Mouse (Mus musculus) gastrocnemius, postnatal 25 days (tissue): ENCODE data around the gene Usp11. TPM values are rescaled to one million over a fixed set of nuclear protein-coding genes. Genes with fewer than 3 reads are reported as not detected.
"Not testable (repeated sequence)": the region's sequence is repeated elsewhere in the genome, so short reads cannot be mapped to it uniquely, and the experiment has no call there.

Experiments
- DNase-seq: peaks from one replicate; pipeline ENCODE4 v3.0.0; 2022
- long read RNA-seq, 2 experiments: library from polyadenylated mRNA; stranded (forward); transcript quantifications; one replicate each; pipeline ENCODE4 v2.0.0; 2021
- total RNA-seq, 2 experiments: library from RNA; stranded (reverse); gene quantifications; 1 replicate in 1 of 2; 2 replicates in 1 of 2; pipeline ENCODE4 v1.2.3; 2021

The Usp11 gene
- total RNA-seq = 1 to 10 TPM; 1.1 to 1.5 TPM
- long read RNA-seq, experiment 1, partial matches to known transcripts = 1 of 2 reads
- long read RNA-seq, experiment 1, other reads (novel, unspliced or antisense) = 1 of 2 reads
- long read RNA-seq, experiment 2, partial matches to known transcripts = 1 of 4 reads
- long read RNA-seq, experiment 2, other reads (novel, unspliced or antisense) = 1 of 4 reads

DNA sequence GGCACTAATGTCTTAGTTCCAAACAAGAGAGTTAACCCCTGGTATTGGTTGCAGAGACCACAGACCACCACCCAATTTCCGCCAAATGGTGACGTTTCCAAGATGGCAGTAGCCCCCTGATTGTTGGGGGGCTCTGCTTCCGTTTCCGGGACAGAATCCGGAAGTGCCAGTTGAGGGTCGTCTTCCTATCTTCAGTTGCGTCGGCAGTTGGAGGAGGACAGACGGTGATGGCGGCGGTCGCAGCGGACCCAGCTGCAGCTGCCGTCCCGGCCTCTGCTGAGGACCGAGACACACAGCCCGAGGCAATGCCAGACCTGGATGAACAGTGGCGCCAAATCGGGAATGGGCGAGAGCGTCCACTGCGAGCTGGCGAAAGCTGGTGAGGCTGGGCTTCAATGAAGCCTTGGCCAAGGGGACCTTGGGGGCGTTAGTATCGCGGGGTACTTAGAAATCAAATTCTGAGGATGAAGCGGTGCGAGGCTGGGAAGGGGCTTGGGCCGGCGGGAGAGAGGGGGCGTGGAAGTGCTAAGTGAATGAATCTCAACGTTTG, at the start of gene Usp11:
TSS of gene Usp11 (plus strand) at position 166 of the 550 bp plus-strand sequence.
- peak; percentile 14 for DNase-seq

DNA sequence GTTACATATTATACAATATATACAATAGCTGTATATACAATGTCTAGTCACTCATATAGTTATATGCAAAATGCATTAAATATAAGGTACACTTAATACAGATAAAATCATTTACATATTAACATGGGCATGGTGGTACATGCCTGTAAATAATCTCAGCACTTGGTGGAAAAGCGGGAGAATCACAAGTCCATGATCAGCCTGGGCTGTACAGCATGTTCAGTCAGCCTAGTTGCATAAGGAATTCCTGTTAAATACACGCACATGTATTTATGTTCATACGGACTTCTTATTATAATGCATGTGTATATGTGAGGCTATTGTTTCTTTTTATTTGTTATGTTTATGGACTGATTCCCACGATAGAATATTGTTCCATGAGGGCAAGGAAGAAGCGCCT, 46.1 kb upstream of the Usp11 start:
- DNase-seq = no peak

GRCm38 (mm10) chrX:20658026-20658652, 45.6 kb upstream of the Usp11 start, which contains the start of gene Uba1:
Gene Uba1, plus strand, starts transcription at chrX:20658326.
- DNase-seq = peak; percentile 66

DNA sequence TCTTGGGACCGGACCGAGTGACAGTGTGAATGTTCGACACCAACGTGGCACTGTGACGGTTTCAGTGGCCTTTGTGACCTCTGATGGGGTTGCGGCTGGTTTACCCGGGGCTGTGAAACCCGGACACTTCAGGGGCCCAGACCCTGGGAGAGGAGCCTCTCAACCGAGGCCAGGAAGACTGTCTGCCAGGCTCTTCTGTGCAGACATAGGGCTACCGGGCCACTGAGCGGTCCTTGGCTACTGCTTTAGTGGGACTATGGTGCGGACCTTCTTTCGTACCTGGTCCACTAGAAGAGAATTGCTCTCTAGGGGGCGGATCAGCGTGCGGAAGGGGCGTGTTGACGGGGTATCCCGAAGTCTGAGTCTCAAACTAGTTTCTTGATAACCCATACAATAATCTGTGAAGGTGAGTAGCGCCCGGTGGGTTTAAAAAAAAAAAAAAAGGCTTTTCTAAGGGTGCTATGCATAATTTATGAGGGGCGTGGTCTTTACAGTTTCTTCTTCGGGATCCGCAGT, 44.8 kb upstream of the Usp11 start:
- no peak for DNase-seq

DNA sequence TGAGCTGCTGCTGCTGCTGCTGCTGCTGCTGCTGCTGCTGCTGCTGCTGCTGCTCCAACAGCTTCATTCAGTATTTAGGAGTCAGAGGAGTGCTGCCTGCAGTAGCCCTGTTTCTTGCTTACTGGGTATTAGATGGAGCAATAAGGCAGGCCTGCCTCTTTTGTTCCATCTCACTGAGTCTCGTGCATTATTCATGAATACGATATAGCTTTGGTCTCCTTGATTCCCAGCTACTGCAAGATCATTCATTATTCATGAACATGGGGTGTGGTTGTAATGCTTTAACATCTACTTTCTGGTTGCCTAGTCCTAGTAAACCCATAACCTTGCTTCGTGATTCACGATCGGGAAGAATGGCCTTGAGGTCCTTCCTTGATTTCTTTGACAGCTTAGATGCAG, 41.4 kb upstream of the Usp11 start:
- DNase-seq = no peak

GRCm38 (mm10) chrX:20662716-20663443, 40.8 kb upstream of the Usp11 start:
- DNase-seq = peak; percentile 78

- DNase-seq = no peak
Observed at GRCm38 (mm10) chrX:20663444-20663790, 40.3 kb upstream of the Usp11 start.

DNA sequence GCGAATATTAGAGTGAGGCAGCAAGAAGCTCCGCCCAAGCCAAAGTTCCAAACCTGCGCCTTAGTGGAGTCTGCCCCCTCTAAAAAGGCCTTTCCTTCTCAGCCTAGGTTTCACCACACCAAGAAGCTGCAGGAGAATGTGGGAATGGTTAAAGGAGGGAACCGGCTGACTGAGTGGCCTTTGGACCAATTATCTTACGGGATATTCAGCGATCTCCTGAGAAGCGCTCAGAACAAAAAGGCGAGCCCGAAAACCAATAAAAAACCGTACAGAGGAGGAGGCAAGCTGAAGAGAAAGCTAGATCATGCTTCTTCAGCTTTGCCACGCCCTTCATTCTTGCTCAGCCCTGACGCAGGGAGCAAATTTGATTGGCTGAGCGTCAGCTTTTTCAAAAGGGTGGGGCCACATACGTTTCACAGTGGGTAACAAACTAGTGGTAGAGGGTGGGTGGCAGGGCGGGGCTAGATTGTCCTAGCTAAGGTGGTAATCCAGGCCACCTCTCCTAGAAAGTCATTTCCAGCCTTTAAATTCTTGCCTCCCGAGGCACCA, 16.1 kb upstream of the Usp11 start, which contains the start of gene Cdk16:
TSS of gene Cdk16 (plus strand) at position 436 of the 549 bp plus-strand sequence.
- DNase-seq = peak; percentile 86

- peak; percentile 84 for DNase-seq
Observed at GRCm38 (mm10) chrX:20688068-20688547, 15.6 kb upstream of the Usp11 start.

- DNase-seq = peak; percentile 61
Observed at GRCm38 (mm10) chrX:20688615-20689014, 15.1 kb upstream of the Usp11 start.

DNA sequence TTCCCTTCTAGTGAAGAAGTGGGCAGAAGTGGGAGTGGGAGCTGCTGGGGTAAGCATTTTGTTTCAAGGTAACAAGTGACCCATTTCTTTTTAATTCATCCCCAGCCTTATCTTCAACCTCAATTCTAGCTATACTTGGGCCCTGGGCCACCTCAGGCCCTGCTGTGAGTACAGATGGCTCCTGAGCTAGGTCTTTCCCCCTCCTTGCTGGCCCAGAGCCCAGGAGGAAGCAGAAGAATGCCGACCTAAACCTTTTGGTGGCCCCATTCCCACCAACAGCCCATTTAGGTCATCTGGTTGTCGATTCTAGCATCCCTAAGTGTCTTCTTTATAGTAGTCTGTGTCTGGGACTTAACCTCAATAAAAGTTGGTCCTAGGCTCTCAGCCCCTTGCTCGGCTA, 12.1 kb upstream of the Usp11 start:
- DNase-seq = no peak

DNA sequence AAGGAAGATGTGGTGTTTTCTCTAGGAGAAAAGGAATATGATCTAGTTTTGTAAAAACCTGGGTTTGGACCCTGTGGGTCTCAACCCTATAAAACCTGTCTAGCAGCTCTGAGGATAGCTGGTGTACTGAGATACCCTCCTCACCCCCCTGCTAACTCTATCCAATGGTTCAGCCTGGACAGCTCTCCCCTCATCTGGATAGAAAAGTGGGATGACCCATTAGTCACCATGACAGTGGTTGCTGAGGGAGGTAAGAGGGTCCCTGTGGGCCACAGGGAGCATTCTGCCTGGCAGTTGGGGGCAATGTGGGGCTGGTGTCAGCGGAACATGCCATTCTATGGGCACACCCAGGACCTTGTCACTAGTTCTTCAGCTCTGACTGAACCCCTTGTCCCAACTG, 11.1 kb upstream of the Usp11 start:
- no peak for DNase-seq

GRCm38 (mm10) chrX:20695842-20696241, 7.9 kb upstream of the Usp11 start:
- no peak for DNase-seq

- DNase-seq = peak; percentile 72
Observed at GRCm38 (mm10) chrX:20704295-20705082, 783 bp downstream of the Usp11 start.

GRCm38 (mm10) chrX:20705083-20705402, 1.3 kb downstream of the Usp11 start:
- no peak for DNase-seq

DNA sequence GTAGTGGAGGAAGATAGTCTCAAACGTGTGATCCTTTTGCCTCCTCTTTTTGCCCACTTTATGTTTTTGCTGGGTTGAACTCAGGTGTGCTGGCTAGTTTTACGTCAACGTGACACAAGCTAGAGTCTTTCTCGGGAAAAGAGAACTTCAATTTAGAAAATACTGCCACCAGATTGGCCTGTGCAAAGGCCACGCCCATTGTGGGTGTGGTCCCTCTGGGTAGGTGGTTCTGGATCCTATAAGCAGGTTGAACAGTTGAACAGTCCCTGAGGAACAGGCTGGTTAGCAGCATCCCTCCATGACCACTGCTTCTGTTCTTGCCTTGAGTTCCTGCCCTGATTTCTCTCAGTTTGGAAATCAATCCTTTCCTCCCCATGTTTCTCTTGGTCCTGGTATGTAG, 25.0 kb downstream of the Usp11 start:
- DNase-seq = no peak

- not testable (repeated sequence) for DNase-seq
Observed at GRCm38 (mm10) chrX:20730048-20730447, 26.3 kb downstream of the Usp11 start.

GRCm38 (mm10) chrX:20736479-20736878, 32.8 kb downstream of the Usp11 start:
- DNase-seq = no peak

DNA sequence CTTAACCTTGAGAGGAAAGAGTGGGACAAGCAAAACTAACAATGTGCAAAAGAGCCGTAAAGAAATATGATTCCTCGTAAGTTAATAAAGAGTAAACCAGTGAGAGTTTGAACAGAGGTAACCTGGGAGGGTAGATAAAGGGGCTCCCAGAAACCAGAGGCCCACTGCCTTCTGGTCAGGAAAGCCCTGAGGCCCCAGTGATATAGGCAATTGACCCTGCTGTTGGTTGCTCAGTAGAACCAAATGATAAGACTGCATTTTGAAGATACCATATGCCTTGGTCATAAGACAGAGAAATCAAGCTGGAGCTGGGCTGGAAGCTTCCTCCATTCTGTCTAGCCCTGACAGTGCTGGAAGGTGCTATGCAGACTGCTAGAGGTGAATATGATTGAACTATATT, 45.1 kb downstream of the Usp11 start:
- no peak for DNase-seq

GRCm38 (mm10) chrX:20761201-20761600, 57.5 kb downstream of the Usp11 start:
- no peak for DNase-seq
